Mouse (Mus musculus) kidney, embryonic 15.5 days (tissue): ENCODE results near the gene Abhd17c. TPM values are rescaled to one million over a fixed set of nuclear protein-coding genes. Genes with fewer than 3 reads are reported as not detected.

ENCODE experiments used
- ATAC-seq: fragments of 200-750 bp; cut with Nextera tagmentation; replicated peaks from 2 replicates; pipeline ENCODE4 v1.8.0; 2017; ENCODE audit warnings: moderate TSS enrichment; ENCODE audit not compliant: low FRiP score
- H3K27ac ChIP-seq: fragments of 300-500 bp; sonication (generic); 2 replicates; pipeline ENCODE4 v1.5.1; 2015; ENCODE audit warnings: mild to moderate bottlenecking, inconsistent platforms
- H3K27me3 ChIP-seq: fragments of 300-500 bp; sonication (generic); 2 replicates; pipeline ENCODE4 v1.6.1; 2015; ENCODE audit warnings: inconsistent platforms
- H3K36me3 ChIP-seq: fragments of 300-500 bp; sonication (generic); 2 replicates; pipeline ENCODE4 v1.6.1; 2015; ENCODE audit warnings: inconsistent platforms
- H3K4me1 ChIP-seq: fragments of 300-500 bp; sonication (generic); 2 replicates; pipeline ENCODE4 v1.6.1; 2015; ENCODE audit warnings: inconsistent platforms
- H3K4me2 ChIP-seq: fragments of 300-500 bp; sonication (generic); 2 replicates; pipeline ENCODE4 v1.6.1; 2015; ENCODE audit warnings: moderate library complexity, mild to moderate bottlenecking, inconsistent platforms
- H3K4me3 ChIP-seq: fragments of 300-500 bp; sonication (generic); replicated peaks from 2 replicates; pipeline ENCODE4 v1.5.1; 2015; ENCODE audit warnings: mild to moderate bottlenecking, inconsistent platforms
- H3K9ac ChIP-seq: fragments of 300-500 bp; sonication (generic); 2 replicates; pipeline ENCODE4 v1.6.1; 2015; ENCODE audit warnings: mild to moderate bottlenecking, inconsistent platforms
- H3K9me3 ChIP-seq: fragments of 300-500 bp; sonication (generic); replicated peaks from 2 replicates; pipeline ENCODE4 v1.6.1; 2016; ENCODE audit warnings: inconsistent platforms
- WGBS: fragments of 180-500 bp; shearing (Covaris S2); methylation state at CpG from one replicate; pipeline ENCODE4 v1.1.7; 2015; ENCODE audit warnings: mixed read lengths; 5-methylcytosine and 5-hydroxymethylcytosine counted together
- polyA plus RNA-seq: library from polyadenylated mRNA; unstranded; fragments of >200 nt; fragmentation: Nextera tagmentation; extraction: Ambion mirVana; gene quantifications from 2 replicates; pipeline ENCODE4 v1.2.1, GENCODE M21; 2015

The Abhd17c gene
- polyA plus RNA-seq, 1 experiment from 2014 or later, result 45.7 TPM

DNA sequence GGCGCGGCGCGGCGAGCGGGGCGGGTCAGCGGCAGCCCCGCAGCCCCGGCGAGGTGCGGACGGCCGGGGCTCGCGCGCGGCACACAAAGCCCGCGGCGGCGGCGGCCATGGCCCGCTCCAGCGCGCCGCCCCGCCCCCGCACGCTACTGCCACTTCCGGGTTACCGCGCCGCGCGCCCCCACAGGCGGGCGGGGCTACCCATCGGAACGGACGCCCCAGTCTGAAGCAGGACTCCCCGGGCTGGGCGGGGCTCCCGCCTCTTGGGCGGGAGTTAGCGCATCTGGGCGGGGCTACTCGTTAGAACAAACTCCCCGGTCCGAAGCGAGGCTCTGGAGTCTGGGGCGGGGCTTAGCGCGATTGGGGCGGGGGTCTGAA lies 254 bp upstream of the Abhd17c start:
- Histone ChIP-seq H3K36me3 (peaks cover 6% of the 10 kb centered on the region), H3K27ac (peak overlapping the region; percentile 94), H3K4me3 (peak overlapping the region; percentile 73), H3K27me3 (no peaks in the 10 kb centered on the region), H3K4me2 (peak overlapping the region; percentile 89), H3K9ac (peak overlapping the region; percentile 80), H3K9me3 (no peaks in the 10 kb centered on the region), H3K4me1 (peaks cover 38% of the 10 kb centered on the region)
- under 1% methylated on average over 50 of the region's 55 CpGs for WGBS
- peak; percentile 95 for ATAC-seq

DNA sequence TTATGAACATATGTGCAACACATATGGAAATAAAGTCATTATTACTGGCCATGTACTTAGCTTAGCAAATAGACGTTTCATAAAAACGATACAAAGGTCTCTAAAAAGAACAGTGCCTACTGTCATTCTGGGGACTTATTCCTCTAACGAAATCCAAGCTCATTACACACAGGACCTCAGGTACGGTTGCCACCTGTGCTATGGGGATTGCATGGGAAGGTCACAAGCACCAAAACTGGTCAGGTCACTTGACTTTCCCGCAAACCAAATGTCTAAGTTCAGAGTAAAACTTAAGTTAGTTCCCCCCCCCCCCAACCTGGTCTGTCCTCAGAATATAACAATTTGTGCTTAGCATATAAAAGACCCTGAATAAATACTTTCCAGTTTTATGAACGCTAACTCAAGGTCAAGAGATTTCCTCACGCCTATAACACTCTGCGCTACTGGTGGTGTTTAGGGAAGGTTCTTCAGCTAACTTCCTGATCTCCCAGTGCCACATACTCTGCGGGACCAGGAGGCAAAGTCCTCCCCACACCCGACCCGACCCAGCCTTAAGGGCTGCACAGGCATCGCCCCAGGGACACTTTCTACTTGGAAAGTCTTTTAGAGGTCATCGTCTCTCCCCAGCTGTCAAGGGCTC lies 1.2 kb downstream of the Abhd17c start:
- no peak for ATAC-seq

DNA sequence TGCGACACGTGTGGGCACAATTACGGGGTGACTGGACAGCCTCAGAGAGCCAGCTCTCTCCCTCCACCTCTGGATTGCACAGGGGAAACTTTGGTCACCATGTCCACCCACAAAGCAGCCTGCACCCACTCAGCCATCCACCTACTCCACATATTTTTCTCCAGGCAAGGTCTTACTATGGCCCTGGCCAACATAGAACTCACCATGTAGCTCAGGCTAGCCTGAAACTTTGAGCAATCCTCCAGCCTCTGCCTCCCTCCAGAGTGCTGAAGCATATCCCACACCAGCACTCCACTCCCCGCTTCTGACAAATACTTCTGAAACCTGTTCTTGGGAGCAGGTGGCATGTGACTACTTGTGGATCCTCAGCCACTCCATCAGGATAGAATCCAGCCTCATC lies 1.9 kb downstream of the Abhd17c start:
- no peak for ATAC-seq
- Histone ChIP-seq H3K9me3 (no peaks in the 10 kb centered on the region), H3K4me3 (peak overlapping the region; percentile 73), H3K4me1 (peaks cover 54% of the 10 kb centered on the region), H3K27ac (no peak overlapping the region), H3K9ac (no peak overlapping the region), H3K4me2 (peak overlapping the region; percentile 89), H3K36me3 (peaks cover 6% of the 10 kb centered on the region), H3K27me3 (no peaks in the 10 kb centered on the region)
- WGBS, result 68% methylated on average over 4 of the region's 4 CpGs

More for the DNA sequence above, 1.2 kb downstream of the Abhd17c start:
- H3K9ac ChIP-seq, result peak overlapping the region; percentile 80
- peaks cover 6% of the 10 kb centered on the region for H3K36me3 ChIP-seq
- peaks cover 49% of the 10 kb centered on the region for H3K4me1 ChIP-seq
- peak overlapping the region; percentile 73 for H3K4me3 ChIP-seq
- no peaks in the 10 kb centered on the region for H3K27me3 ChIP-seq
- WGBS, result 10% methylated on average over 13 of the region's 13 CpGs
- H3K4me2 ChIP-seq, result peak overlapping the region; percentile 89
- no peaks in the 10 kb centered on the region for H3K9me3 ChIP-seq
- H3K27ac ChIP-seq, result peak overlapping the region; percentile 94

DNA sequence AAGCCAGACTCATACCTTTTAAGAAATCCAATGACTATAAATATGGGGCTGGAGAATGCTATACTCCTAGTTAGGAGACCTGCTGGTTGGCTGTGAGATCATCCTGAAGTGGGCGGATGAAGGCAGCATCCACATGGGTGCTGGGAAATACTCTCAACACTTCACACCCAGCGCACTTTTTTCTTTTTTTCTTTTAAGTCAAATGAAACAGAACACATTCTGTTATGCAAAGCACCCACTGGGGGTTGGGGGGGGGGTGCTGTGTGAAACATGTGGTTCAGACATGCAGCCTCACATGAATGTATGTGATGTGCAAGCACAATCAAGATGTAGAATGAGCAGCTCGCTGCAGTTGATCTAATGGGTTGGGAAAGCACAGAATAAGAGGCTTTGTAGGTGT lies 2.8 kb downstream of the Abhd17c start:
- H3K4me2 ChIP-seq, result peak overlapping the region; percentile 89; the same call in 1 of the 2 replicates

DNA sequence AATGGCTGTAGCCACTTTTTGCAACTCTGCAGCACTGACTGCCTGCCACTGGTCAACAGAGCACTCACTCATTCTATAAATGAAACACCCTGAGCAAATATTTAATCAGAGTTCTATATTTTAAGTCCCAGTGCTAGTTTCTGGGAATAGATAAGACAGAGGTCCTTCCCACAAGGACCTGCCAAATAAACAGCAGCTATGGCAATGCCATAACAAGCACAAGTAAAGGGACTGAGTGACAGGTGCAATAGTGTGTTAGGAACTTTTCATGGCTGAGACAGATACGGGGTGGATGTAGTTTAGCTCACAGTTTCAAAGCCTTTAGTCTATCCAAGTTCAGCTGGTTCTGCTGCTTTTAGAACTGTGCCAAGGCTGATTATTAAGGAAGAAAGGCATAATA lies 3.9 kb downstream of the Abhd17c start:
- 91% methylated on average over 1 of the region's 1 CpGs for WGBS
- Histone ChIP-seq H3K9ac (no peak overlapping the region), H3K4me2 (no peak overlapping the region), H3K4me1 (peaks cover 75% of the 10 kb centered on the region), H3K9me3 (no peaks in the 10 kb centered on the region), H3K27me3 (no peaks in the 10 kb centered on the region), H3K36me3 (peaks cover 6% of the 10 kb centered on the region), H3K27ac (no peak overlapping the region), H3K4me3 (no peak overlapping the region)
- no peak for ATAC-seq

More for the DNA sequence above, 2.8 kb downstream of the Abhd17c start:
- WGBS, result 88% methylated on average over 3 of the region's 3 CpGs
- no peak overlapping the region for H3K4me3 ChIP-seq
- peaks cover 6% of the 10 kb centered on the region for H3K36me3 ChIP-seq
- H3K9ac ChIP-seq, result no peak overlapping the region
- no peaks in the 10 kb centered on the region for H3K27me3 ChIP-seq
- no peak for ATAC-seq
- H3K4me1 ChIP-seq, result peaks cover 63% of the 10 kb centered on the region
- H3K27ac ChIP-seq, result no peak overlapping the region
- H3K9me3 ChIP-seq, result no peaks in the 10 kb centered on the region

DNA sequence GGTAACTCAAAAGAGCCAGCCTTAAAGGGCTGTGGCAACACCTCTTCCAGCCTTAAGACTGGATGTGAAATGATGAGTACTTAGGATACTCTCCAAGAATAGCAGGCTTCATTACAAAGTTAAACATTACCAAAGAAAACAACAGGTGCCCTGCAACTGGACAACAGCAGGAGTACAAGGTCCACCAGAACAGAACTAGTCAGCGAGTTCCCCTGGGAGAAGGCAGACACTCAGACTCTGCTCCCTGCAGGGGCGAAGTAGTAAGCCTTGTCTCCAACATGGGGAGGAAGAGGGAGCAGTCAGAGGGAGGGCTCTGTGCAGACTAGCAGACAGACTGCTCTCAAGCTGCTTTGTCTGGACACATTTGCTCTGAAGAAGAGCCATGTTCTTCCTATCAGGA lies 6.1 kb downstream of the Abhd17c start:
- Histone ChIP-seq H3K9me3 (no peaks in the 10 kb centered on the region), H3K36me3 (peaks cover 6% of the 10 kb centered on the region), H3K9ac (no peak overlapping the region), H3K4me1 (peaks cover 84% of the 10 kb centered on the region), H3K27ac (peak overlapping the region; percentile 65), H3K27me3 (no peaks in the 10 kb centered on the region), H3K4me2 (no peak overlapping the region), H3K4me3 (no peak overlapping the region)
- WGBS, result 70% methylated on average over 2 of the region's 2 CpGs
- peak; percentile 82 for ATAC-seq

DNA sequence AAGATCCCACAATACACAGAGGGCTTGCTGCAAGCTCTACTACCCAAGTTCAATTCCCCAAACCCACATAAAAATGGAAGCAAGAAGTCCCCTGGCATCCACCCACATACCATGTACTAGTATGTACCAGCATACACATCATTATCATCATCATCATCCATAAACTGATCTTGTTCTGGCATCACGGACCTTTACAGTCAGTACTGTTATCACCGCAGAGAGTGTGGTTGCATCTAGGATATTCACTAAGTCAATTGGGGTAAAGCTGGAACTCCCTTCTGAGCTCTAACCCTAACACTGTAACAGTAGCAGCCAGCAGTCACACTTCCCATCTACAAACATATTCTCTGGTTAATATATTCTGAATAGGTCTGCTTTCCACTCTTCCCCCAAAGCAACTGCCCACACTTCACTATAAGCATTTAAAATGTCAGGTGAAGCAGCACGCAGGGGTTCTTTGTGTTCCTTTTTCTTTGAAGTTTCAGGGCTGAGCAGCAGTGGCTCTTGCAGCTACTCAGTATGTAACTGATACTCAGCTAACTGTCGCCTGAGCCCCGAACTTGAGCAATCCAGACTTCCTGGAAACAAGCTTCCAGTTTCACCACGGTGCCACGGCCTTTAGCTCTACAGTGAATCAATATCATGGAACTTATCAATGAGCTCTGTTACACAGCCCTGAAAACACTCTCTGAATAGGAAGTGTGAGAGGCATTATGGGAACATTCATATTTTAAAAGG lies 8.8 kb downstream of the Abhd17c start:
- Histone ChIP-seq H3K9me3 (no peaks in the 10 kb centered on the region), H3K36me3 (peaks cover 1% of the 10 kb centered on the region; the same call in 1 of the 2 replicates), H3K4me1 (peaks cover 71% of the 10 kb centered on the region), H3K9ac (no peak overlapping the region), H3K4me3 (no peak overlapping the region), H3K27ac (peak overlapping the region; percentile 43; the same call in 1 of the 2 replicates), H3K27me3 (no peaks in the 10 kb centered on the region), H3K4me2 (no peak overlapping the region)
- 40% methylated on average over 7 of the region's 7 CpGs for WGBS
- ATAC-seq, result no peak

DNA sequence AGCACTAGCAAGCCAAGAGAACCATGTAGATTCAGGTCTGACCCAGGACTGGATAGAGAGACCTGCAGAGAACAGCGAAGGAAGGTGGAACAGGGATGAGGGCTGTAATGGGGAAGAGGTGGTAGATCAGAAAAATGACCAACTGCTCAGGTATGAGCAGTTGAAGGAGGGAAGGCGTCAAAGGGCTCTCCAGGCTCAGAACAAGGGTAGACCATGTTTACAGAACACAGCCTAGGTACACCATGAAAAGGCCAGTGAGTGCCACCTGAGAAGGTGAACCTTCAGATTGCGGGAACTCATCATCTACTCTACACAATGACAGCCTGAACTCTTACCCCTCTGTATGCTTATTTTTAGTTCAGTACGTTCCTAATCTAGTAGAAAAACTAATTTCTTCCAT lies 9.5 kb downstream of the Abhd17c start:
- no peak overlapping the region for H3K4me2 ChIP-seq
- H3K9ac ChIP-seq, result no peak overlapping the region
- no peak overlapping the region for H3K4me3 ChIP-seq
- no peaks in the 10 kb centered on the region for H3K36me3 ChIP-seq
- peaks cover 68% of the 10 kb centered on the region for H3K4me1 ChIP-seq
- no peak for ATAC-seq
- H3K27ac ChIP-seq, result no peak overlapping the region
- WGBS, result 93% methylated on average over 4 of the region's 4 CpGs
- no peaks in the 10 kb centered on the region for H3K27me3 ChIP-seq
- H3K9me3 ChIP-seq, result no peaks in the 10 kb centered on the region

DNA sequence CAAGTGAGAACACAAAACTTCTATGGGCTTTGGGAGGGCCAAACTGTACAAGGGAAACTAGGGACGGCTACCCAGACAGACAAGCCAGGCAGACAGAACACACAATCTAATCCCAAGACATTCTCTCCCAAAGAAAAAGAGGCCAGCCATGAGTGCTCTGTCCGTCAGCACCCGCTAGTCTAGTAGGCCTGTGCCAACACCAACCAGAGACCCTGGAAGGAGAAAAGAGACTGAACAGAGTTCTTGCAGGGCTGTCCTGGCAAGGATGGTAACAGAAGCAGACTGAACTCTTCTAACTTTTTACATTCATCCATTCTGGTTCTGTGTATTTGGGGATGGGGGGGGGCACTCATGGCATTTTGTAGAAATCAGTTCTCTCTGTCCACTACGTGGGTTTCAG lies 12.1 kb downstream of the Abhd17c start:
- no peaks in the 10 kb centered on the region for H3K36me3 ChIP-seq
- peaks cover 66% of the 10 kb centered on the region for H3K4me1 ChIP-seq
- no peaks in the 10 kb centered on the region for H3K27me3 ChIP-seq
- no peak overlapping the region for H3K4me2 ChIP-seq
- H3K4me3 ChIP-seq, result no peak overlapping the region
- no peaks in the 10 kb centered on the region for H3K9me3 ChIP-seq
- no peak for ATAC-seq
- 68% methylated on average over 4 of the region's 4 CpGs for WGBS
- H3K27ac ChIP-seq, result no peak overlapping the region
- H3K9ac ChIP-seq, result no peak overlapping the region

DNA sequence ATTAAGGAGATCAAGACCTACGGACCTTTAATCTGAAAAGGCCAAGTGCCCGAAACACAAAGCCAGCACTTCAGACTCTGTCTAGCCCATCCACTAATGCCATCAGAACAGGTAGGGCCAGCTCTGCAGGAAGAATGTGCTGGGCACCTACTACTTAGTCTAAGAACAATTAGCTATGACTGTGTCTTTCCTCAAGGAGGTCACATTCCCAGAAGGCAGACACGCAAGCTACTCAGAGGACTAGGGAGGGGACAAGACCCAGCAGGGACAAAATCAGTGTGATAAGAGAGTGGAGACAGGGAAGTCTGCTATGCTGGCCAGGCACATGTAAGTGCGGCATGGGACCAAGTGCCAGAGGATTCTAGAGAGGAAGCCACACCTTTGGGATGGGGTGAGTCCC lies 13.0 kb downstream of the Abhd17c start:
- Histone ChIP-seq H3K4me3 (no peak overlapping the region), H3K9me3 (no peaks in the 10 kb centered on the region), H3K27ac (no peak overlapping the region), H3K36me3 (no peaks in the 10 kb centered on the region), H3K4me2 (no peak overlapping the region), H3K9ac (no peak overlapping the region), H3K4me1 (peaks cover 60% of the 10 kb centered on the region), H3K27me3 (no peaks in the 10 kb centered on the region)
- no peak for ATAC-seq
- 76% methylated on average over 4 of the region's 4 CpGs for WGBS

DNA sequence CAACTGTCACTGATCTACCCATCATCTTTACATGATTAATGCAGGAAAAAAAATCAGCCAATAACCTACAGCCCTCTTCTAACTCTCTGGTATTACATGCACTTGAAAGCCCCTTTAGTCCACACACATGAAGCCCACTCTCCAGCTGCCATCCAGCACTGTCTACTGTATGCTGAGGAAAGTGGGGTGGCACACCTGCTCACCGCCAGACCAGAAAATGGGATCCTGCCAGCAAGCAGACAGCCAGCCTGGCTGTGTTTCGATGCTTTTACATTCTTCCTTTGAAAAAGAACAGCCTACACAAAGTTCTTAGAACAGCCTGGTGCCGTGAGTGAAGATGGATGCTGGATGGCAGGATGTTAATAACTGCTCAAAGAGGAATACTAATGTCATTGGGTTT lies 13.9 kb downstream of the Abhd17c start:
- Histone ChIP-seq H3K27ac (no peak overlapping the region), H3K4me2 (no peak overlapping the region), H3K36me3 (no peaks in the 10 kb centered on the region), H3K9ac (no peak overlapping the region), H3K27me3 (no peaks in the 10 kb centered on the region), H3K4me1 (peaks cover 54% of the 10 kb centered on the region), H3K9me3 (no peaks in the 10 kb centered on the region), H3K4me3 (no peak overlapping the region)
- no peak for ATAC-seq
- whole genome bisulfite sequencing, result 78% methylated on average over 3 of the region's 3 CpGs

DNA sequence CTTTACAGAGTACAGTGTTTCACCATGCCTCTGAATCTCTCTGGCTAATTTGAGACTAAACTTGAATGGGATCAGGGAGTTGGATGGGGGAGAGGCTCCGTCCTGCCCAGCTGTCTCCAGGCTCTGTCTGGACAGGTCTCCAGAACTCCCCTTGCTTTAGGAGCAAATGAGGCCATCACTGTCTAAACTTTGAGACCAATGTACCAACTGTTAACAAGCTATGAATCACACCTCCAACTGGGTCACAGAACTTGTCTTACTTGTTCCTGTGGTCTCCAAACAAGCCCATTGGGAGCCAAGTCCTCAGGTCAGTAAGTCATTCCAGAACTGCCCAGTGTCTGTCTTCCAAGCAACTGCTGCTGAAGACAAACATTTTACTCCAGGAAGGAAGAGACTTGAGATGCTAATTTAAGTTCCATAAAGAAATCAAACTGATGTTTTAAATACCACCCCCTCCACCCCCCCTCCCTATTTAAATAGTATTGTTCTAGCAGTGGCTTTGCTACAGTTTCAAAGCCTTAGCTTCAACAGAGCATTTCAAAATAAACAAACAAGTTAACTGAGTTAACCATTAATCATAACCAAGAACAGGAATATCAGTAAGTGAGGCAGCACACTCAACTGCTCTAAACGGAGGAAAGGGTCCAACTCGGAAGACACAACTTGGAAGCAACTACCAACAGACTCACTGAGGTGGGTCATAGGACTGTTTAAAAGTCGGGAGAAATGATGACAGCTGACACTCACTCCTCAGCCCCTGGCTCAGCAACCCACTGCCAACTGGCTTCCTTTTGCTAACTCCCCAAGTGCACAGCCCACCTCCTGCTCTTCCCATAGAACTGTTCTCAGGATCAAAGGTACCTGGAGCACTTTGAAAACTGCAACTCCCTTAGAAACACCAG lies 15.6 kb downstream of the Abhd17c start:
- H3K27ac ChIP-seq, result peak overlapping the region; percentile 62
- H3K4me1 ChIP-seq, result peaks cover 48% of the 10 kb centered on the region
- no peaks in the 10 kb centered on the region for H3K36me3 ChIP-seq
- ATAC-seq, result peak; percentile 40; the same call in 1 of the 2 replicates
- WGBS, result 40% methylated on average over 4 of the region's 4 CpGs
- no peak overlapping the region for H3K9ac ChIP-seq
- H3K4me2 ChIP-seq, result 0 out of 2 replicates have a peak overlapping the region, but pooled peaks have one; percentile 16
- no peaks in the 10 kb centered on the region for H3K9me3 ChIP-seq
- H3K4me3 ChIP-seq, result no peak overlapping the region
- H3K27me3 ChIP-seq, result no peaks in the 10 kb centered on the region
